Mouse (Mus musculus) embryonic facial prominence, embryonic 12.5 days (tissue): ENCODE measurements at regions not wholly inside any gene's neighbourhood (a gene's known extent, or its start where the extent isn't known, plus 50 kb on each side); places are given as distances from the start of the nearest gene placed in this dataset.

Source experiments
- ATAC-seq: fragments of 200-750 bp; cut with Nextera tagmentation; 2 replicates; pipeline ENCODE4 v1.8.0; 2017; ENCODE audit not compliant: insufficient number of reproducible peaks, insufficient read depth, low FRiP score, low TSS enrichment
- H3K27ac ChIP-seq: fragments of 300-500 bp; sonication (generic); 2 replicates; pipeline ENCODE4 v1.5.1; 2016; ENCODE audit warnings: mild to moderate bottlenecking
- H3K27me3 ChIP-seq: fragments of 300-500 bp; sonication (generic); 2 replicates; pipeline ENCODE4 v1.6.1; 2016; ENCODE audit warnings: mild to moderate bottlenecking, moderate library complexity
- H3K36me3 ChIP-seq: fragments of 300-500 bp; sonication (generic); 2 replicates; pipeline ENCODE4 v1.6.1; 2016; ENCODE audit warnings: mild to moderate bottlenecking
- H3K4me1 ChIP-seq: fragments of 300-500 bp; sonication (generic); 2 replicates; pipeline ENCODE4 v1.6.1; 2016
- H3K4me2 ChIP-seq: fragments of 300-500 bp; sonication (generic); replicated peaks from 2 replicates; pipeline ENCODE4 v1.6.1; 2016; ENCODE audit warnings: mild to moderate bottlenecking, moderate library complexity
- H3K4me3 ChIP-seq: fragments of 300-500 bp; sonication (generic); 2 replicates; pipeline ENCODE4 v1.5.1; 2016; ENCODE audit warnings: mild to moderate bottlenecking
- H3K9ac ChIP-seq: fragments of 300-500 bp; sonication (generic); 2 replicates; pipeline ENCODE4 v1.6.1; 2016; ENCODE audit warnings: mild to moderate bottlenecking, moderate library complexity
- H3K9me3 ChIP-seq: fragments of 300-500 bp; sonication (generic); 2 replicates; pipeline ENCODE4 v1.6.1; 2016; ENCODE audit warnings: mild to moderate bottlenecking, moderate library complexity
- WGBS: fragments of 180-500 bp; shearing (Covaris S2); methylation state at CpG from one replicate; pipeline ENCODE4 v1.1.7; 2016; 5-methylcytosine and 5-hydroxymethylcytosine counted together

DNA sequence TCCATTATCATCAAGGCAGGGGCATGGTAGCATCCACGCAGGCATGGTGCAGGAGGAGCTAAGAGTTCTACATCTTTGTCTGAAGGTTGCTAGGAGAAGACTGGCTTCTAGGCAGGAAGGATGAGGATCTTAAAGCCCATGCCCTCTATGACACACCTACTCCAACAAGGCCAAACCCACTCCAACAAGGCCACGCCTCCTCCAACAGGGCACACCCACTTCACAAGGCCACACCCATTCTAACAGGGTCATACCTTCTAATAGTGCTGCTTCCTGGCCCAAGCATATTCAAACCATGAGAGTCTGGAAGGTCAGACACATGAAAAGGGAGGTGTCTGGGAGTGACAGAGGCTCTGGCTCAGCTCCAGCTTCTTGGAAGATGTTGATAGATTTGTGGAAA is 89.0 kb downstream of the 2410131K14Rik start:
- Histone ChIP-seq H3K27ac (no peak overlapping the region), H3K9me3 (no peaks in the 10 kb centered on the region), H3K27me3 (no peaks in the 10 kb centered on the region), H3K9ac (no peak overlapping the region), H3K4me2 (no peak overlapping the region), H3K4me3 (no peak overlapping the region), H3K4me1 (peaks cover 15% of the 10 kb centered on the region), H3K36me3 (no peaks in the 10 kb centered on the region)
- no peak for ATAC-seq
- 84% methylated on average over 2 of the region's 2 CpGs for WGBS

GRCm38 (mm10) chr5:118338186-118338585 is 93.2 kb downstream of the 2410131K14Rik start:
- H3K36me3 ChIP-seq, result no peaks in the 10 kb centered on the region
- WGBS, result 89% methylated on average over 8 of the region's 8 CpGs
- H3K4me1 ChIP-seq, result peaks cover under 1% of the 10 kb centered on the region; the same call in 1 of the 2 replicates
- H3K4me2 ChIP-seq, result no peak overlapping the region
- ATAC-seq, result no peak
- H3K4me3 ChIP-seq, result no peak overlapping the region
- H3K27me3 ChIP-seq, result no peaks in the 10 kb centered on the region
- H3K27ac ChIP-seq, result no peak overlapping the region
- H3K9me3 ChIP-seq, result no peaks in the 10 kb centered on the region
- H3K9ac ChIP-seq, result no peak overlapping the region

- no peaks in the 10 kb centered on the region for H3K36me3 ChIP-seq
- WGBS, result 57% methylated on average over 22 of the region's 22 CpGs
- ATAC-seq, result no peak
- H3K9me3 ChIP-seq, result no peaks in the 10 kb centered on the region
- H3K4me1 ChIP-seq, result peaks cover 11% of the 10 kb centered on the region; the same call in 1 of the 2 replicates
- H3K4me2 ChIP-seq, result no peak overlapping the region
- no peak overlapping the region for H3K27ac ChIP-seq
- no peak overlapping the region for H3K4me3 ChIP-seq
- no peaks in the 10 kb centered on the region for H3K27me3 ChIP-seq
- no peak overlapping the region for H3K9ac ChIP-seq
Measured at GRCm38 (mm10) chr5:118339676-118340661, 94.9 kb downstream of the 2410131K14Rik start.

GRCm38 (mm10) chr5:118343444-118344320 is 98.7 kb downstream of the 2410131K14Rik start:
- H3K9me3 ChIP-seq, result no peaks in the 10 kb centered on the region
- H3K36me3 ChIP-seq, result no peaks in the 10 kb centered on the region
- no peak overlapping the region for H3K4me2 ChIP-seq
- H3K9ac ChIP-seq, result 0 out of 2 replicates have a peak overlapping the region, but pooled peaks have one; percentile 15
- no peak overlapping the region for H3K4me3 ChIP-seq
- H3K4me1 ChIP-seq, result peaks cover 11% of the 10 kb centered on the region; the same call in 1 of the 2 replicates
- H3K27ac ChIP-seq, result no peak overlapping the region
- H3K27me3 ChIP-seq, result no peaks in the 10 kb centered on the region
- ATAC-seq, result no peak
- 26% methylated on average over 19 of the region's 19 CpGs for WGBS

GRCm38 (mm10) chr5:118345226-118345625 is 100.2 kb downstream of the 2410131K14Rik start:
- Histone ChIP-seq H3K27me3 (no peaks in the 10 kb centered on the region), H3K4me3 (no peak overlapping the region), H3K4me1 (peaks cover 11% of the 10 kb centered on the region; the same call in 1 of the 2 replicates), H3K4me2 (no peak overlapping the region), H3K27ac (no peak overlapping the region), H3K9me3 (no peaks in the 10 kb centered on the region), H3K9ac (no peak overlapping the region), H3K36me3 (no peaks in the 10 kb centered on the region)
- no peak for ATAC-seq
- WGBS, result 87% methylated on average over 3 of the region's 3 CpGs

- Histone ChIP-seq H3K9ac (no peak overlapping the region), H3K4me1 (peaks cover 15% of the 10 kb centered on the region; the same call in 1 of the 2 replicates), H3K27me3 (no peaks in the 10 kb centered on the region), H3K36me3 (no peaks in the 10 kb centered on the region), H3K27ac (no peak overlapping the region), H3K9me3 (no peaks in the 10 kb centered on the region), H3K4me2 (no peak overlapping the region), H3K4me3 (no peak overlapping the region)
- ATAC-seq, result no peak
- 96% methylated on average over 3 of the region's 3 CpGs for WGBS
Measured at GRCm38 (mm10) chr5:118349057-118349456, 104.0 kb downstream of the 2410131K14Rik start.

- H3K4me2 ChIP-seq, result no peak overlapping the region
- no peak overlapping the region for H3K4me3 ChIP-seq
- no peaks in the 10 kb centered on the region for H3K36me3 ChIP-seq
- no peaks in the 10 kb centered on the region for H3K27me3 ChIP-seq
- no peak overlapping the region for H3K9ac ChIP-seq
- no peak overlapping the region for H3K27ac ChIP-seq
- peaks cover 36% of the 10 kb centered on the region for H3K4me1 ChIP-seq
- WGBS, result 55% methylated on average over 1 of the region's 1 CpGs
- ATAC-seq, result no peak
- no peaks in the 10 kb centered on the region for H3K9me3 ChIP-seq
Measured at GRCm38 (mm10) chr5:118351301-118351700, 106.3 kb downstream of the 2410131K14Rik start.

- no peaks in the 10 kb centered on the region for H3K9me3 ChIP-seq
- H3K4me2 ChIP-seq, result no peak overlapping the region
- no peak overlapping the region for H3K9ac ChIP-seq
- H3K36me3 ChIP-seq, result no peaks in the 10 kb centered on the region
- no peak overlapping the region for H3K4me3 ChIP-seq
- no peaks in the 10 kb centered on the region for H3K27me3 ChIP-seq
- no peak overlapping the region for H3K27ac ChIP-seq
- ATAC-seq, result no peak
- 93% methylated on average over 4 of the region's 4 CpGs for WGBS
- peaks cover 37% of the 10 kb centered on the region for H3K4me1 ChIP-seq
Measured at GRCm38 (mm10) chr5:118352142-118352541, 107.1 kb downstream of the 2410131K14Rik start.

GRCm38 (mm10) chr5:118353061-118353460 is 108.0 kb downstream of the 2410131K14Rik start:
- WGBS, result 28% methylated on average over 6 of the region's 6 CpGs
- Histone ChIP-seq H3K36me3 (no peaks in the 10 kb centered on the region), H3K27me3 (no peaks in the 10 kb centered on the region), H3K4me2 (0 out of 2 replicates have a peak overlapping the region, but pooled peaks have one; percentile 25), H3K9ac (no peak overlapping the region), H3K4me1 (peaks cover 37% of the 10 kb centered on the region), H3K9me3 (no peaks in the 10 kb centered on the region), H3K27ac (no peak overlapping the region), H3K4me3 (no peak overlapping the region)
- no peak for ATAC-seq

GRCm38 (mm10) chr5:118353689-118354088 is 108.7 kb downstream of the 2410131K14Rik start:
- peak overlapping the region; percentile 25 for H3K4me2 ChIP-seq
- whole genome bisulfite sequencing, result 15% methylated on average over 9 of the region's 9 CpGs

GRCm38 (mm10) chr5:118354127-118354526 is 109.1 kb downstream of the 2410131K14Rik start:
- no peaks in the 10 kb centered on the region for H3K27me3 ChIP-seq
- H3K27ac ChIP-seq, result no peak overlapping the region
- H3K9me3 ChIP-seq, result no peaks in the 10 kb centered on the region
- H3K9ac ChIP-seq, result peak overlapping the region; percentile 27; the same call in 1 of the 2 replicates
- WGBS, result 13% methylated on average over 5 of the region's 5 CpGs
- H3K36me3 ChIP-seq, result no peaks in the 10 kb centered on the region
- ATAC-seq, result no peak
- H3K4me3 ChIP-seq, result 0 out of 2 replicates have a peak overlapping the region, but pooled peaks have one; percentile 0
- H3K4me2 ChIP-seq, result peak overlapping the region; percentile 25
- peaks cover 37% of the 10 kb centered on the region for H3K4me1 ChIP-seq

More at GRCm38 (mm10) chr5:118353689-118354088, 108.7 kb downstream of the 2410131K14Rik start:
- Histone ChIP-seq H3K9me3 (no peaks in the 10 kb centered on the region), H3K27me3 (no peaks in the 10 kb centered on the region), H3K4me1 (peaks cover 37% of the 10 kb centered on the region), H3K9ac (no peak overlapping the region), H3K27ac (no peak overlapping the region), H3K36me3 (no peaks in the 10 kb centered on the region), H3K4me3 (0 out of 2 replicates have a peak overlapping the region, but pooled peaks have one; percentile 0)
- ATAC-seq, result no peak
